Mouse (Mus musculus) myocyte (in vitro differentiated cells): ENCODE data around the gene Rnf19b.

Experiments
- CEBPB ChIP-seq: IDR thresholded peaks from 2 replicates; pipeline ENCODE4 v1.6.1; 2011; ENCODE audit warnings: mild to moderate bottlenecking, moderate library complexity; ENCODE audit not compliant: poor library complexity, insufficient read depth, severe bottlenecking
- POLR2A ChIP-seq: IDR thresholded peaks from one replicate; pipeline ENCODE4 v1.6.1; 2011; ENCODE audit warnings: low read depth, mild to moderate bottlenecking, control low read depth, moderate library complexity; ENCODE audit not compliant: insufficient read length
- REST ChIP-seq: IDR thresholded peaks from one replicate; pipeline ENCODE4 v1.6.1; 2011; ENCODE audit warnings: mild to moderate bottlenecking, control low read depth, moderate library complexity; ENCODE audit not compliant: insufficient read depth, insufficient read length
- USF1 ChIP-seq: IDR thresholded peaks from one replicate; pipeline ENCODE4 v1.6.1; 2011; ENCODE audit warnings: low read depth, mild to moderate bottlenecking, control low read depth, moderate library complexity

DNA sequence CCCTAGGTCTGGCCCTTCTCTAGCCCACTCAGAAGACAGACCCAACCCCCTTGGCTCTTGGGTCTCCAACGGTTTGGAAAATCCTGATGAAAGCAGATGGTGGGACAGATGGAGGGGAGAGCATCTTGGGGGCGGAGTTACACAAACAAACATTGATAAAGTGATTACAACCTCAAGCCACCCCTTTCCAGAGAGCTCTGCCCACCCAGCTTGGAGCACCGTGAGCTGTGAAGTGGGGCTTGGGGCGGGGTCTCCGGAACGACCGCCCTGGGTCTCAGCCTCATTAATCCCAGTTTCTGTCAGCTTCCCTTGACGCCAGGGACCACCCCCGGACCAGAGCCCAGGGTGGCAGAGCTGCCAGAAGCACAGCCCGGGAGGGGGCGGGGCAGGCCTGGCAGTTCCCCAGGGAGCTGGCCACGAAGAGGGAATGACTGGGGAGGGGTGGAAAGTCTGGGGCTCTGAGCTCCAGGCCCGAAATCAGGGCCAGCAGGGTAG is 66.6 kb downstream of the Rnf19b start:
- TF ChIP-seq REST (no peak), POLR2A (no peak), CEBPB (no peak), USF1 (no peak)
